Mouse (Mus musculus) megakaryocyte, embryonic 14.5 days (primary cell): ENCODE data around the gene 4930503B20Rik.

Source experiments
- FLI1 ChIP-seq: IDR thresholded peaks from 2 replicates; pipeline ENCODE4 v1.6.1; 2012; ENCODE audit warnings: low read length, inconsistent platforms, mixed read lengths
- GATA1 ChIP-seq: IDR thresholded peaks from 3 replicates; pipeline ENCODE4 v1.6.1; 2012; ENCODE audit warnings: mixed read lengths, low read length, inconsistent platforms, borderline replicate concordance

- TF ChIP-seq GATA1 (no peak), FLI1 (no peak)
Measured at GRCm38 (mm10) chr3:146692547-146692946, 41.4 kb upstream of the 4930503B20Rik start.
